Mouse (Mus musculus) G1E (cell line): ENCODE data around the gene Slc23a2.

Source experiments
- CTCF ChIP-seq: IDR thresholded peaks from 2 replicates; pipeline ENCODE4 v1.5.1; 2012; ENCODE audit warnings: low read depth, low read length, inconsistent platforms, mixed read lengths
- GATA1 ChIP-seq: IDR thresholded peaks from 2 replicates; pipeline ENCODE4 v1.6.1; 2012; ENCODE audit warnings: borderline replicate concordance, low read length, inconsistent platforms, mixed read lengths
- POLR2AphosphoS5 ChIP-seq: IDR thresholded peaks from 2 replicates; pipeline ENCODE4 v1.6.1; 2012; ENCODE audit warnings: low read depth, low read length, inconsistent platforms; ENCODE audit not compliant: insufficient replicate concordance
- TAL1 ChIP-seq: conservative IDR thresholded peaks from 2 replicates; pipeline ENCODE4 v1.6.1; 2012; ENCODE audit warnings: low read depth, low read length, inconsistent platforms, mixed read lengths

DNA sequence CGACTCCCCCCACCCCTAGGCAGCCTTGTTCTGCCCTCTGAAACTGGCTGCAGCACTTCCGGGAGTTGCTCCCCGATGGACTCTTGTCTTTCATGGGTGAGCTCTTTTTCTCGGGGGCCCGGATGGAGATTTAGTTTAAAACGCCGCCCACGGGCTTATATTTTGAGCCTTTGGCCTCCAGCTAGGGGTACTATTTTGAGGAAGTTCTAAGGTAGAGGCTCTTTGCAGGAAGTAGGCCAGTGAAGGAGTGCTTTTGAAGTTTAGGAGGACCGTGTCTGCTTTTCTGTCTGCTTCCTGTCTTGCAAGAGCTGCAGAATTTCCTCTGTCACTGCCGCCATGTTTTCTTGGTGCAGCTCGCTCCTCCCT is 109.5 kb downstream of the Slc23a2 start:
- TF ChIP-seq CTCF (no peak), TAL1 (no peak), GATA1 (no peak), POLR2AphosphoS5 (no peak)
